Mouse (Mus musculus) hindbrain, embryonic 16.5 days (tissue): ENCODE data around the gene Vmn2r114. TPM values are rescaled to one million over a fixed set of nuclear protein-coding genes. Genes with fewer than 3 reads are reported as not detected.
"Not testable (repeated sequence)": the region's sequence is repeated elsewhere in the genome, so short reads cannot be mapped to it uniquely, and the experiment has no call there.

ENCODE experiments used
- ATAC-seq: fragments of 200-750 bp; cut with Nextera tagmentation; 2 replicates; pipeline ENCODE4 v1.8.0; 2017; ENCODE audit warnings: moderate TSS enrichment, moderate library complexity
- H3K27ac ChIP-seq: fragments of 300-500 bp; sonication (generic); 2 replicates; pipeline ENCODE4 v1.5.1; 2014; ENCODE audit warnings: low read depth, mild to moderate bottlenecking, control low read depth, low read length, moderate library complexity
- H3K27me3 ChIP-seq: fragments of 300-500 bp; sonication (generic); replicated peaks from 2 replicates; pipeline ENCODE4 v1.6.1; 2014; ENCODE audit warnings: low read length; ENCODE audit not compliant: control insufficient read depth, insufficient read depth
- H3K36me3 ChIP-seq: fragments of 300-500 bp; sonication (generic); 2 replicates; pipeline ENCODE4 v1.6.1; 2014; ENCODE audit warnings: mild to moderate bottlenecking, low read length, moderate library complexity, mixed read lengths; ENCODE audit not compliant: control insufficient read depth, insufficient read depth
- H3K4me1 ChIP-seq: fragments of 300-500 bp; sonication (generic); 2 replicates; pipeline ENCODE4 v1.6.1; 2014; ENCODE audit warnings: low read depth, low read length; ENCODE audit not compliant: control insufficient read depth, insufficient read depth
- H3K4me2 ChIP-seq: fragments of 300-500 bp; sonication (generic); 2 replicates; pipeline ENCODE4 v1.6.1; 2014; ENCODE audit warnings: mild to moderate bottlenecking, low read length, control low read depth, moderate library complexity
- H3K4me3 ChIP-seq: fragments of 300-500 bp; sonication (generic); 2 replicates; pipeline ENCODE4 v1.5.1; 2014; ENCODE audit warnings: mild to moderate bottlenecking, low read length, control low read depth, moderate library complexity
- H3K9ac ChIP-seq: fragments of 300-500 bp; sonication (generic); 2 replicates; pipeline ENCODE4 v1.6.1; 2014; ENCODE audit warnings: low read depth, mild to moderate bottlenecking, control low read depth, low read length, moderate library complexity
- H3K9me3 ChIP-seq: fragments of 300-500 bp; sonication (generic); 2 replicates; pipeline ENCODE4 v1.6.1; 2014; ENCODE audit warnings: mild to moderate bottlenecking, low read length, moderate library complexity; ENCODE audit not compliant: control insufficient read depth
- WGBS: fragments of 180-500 bp; shearing (Covaris S2); extraction: QIAGEN DNeasy Blood & Tissue Kit; methylation state at CpG from one replicate; pipeline ENCODE4 v1.1.7; 2014; 5-methylcytosine and 5-hydroxymethylcytosine counted together
- polyA plus RNA-seq: library from polyadenylated mRNA; unstranded; fragments of >200 nt; fragmentation: Nextera tagmentation; extraction: Ambion mirVana; gene quantifications from 2 replicates; pipeline ENCODE4 v1.2.1, GENCODE M21; 2015

Gene Vmn2r114
- not detected in 2 replicates for polyA plus RNA-seq

- H3K9ac ChIP-seq, H3K27ac ChIP-seq, H3K4me2 ChIP-seq, ATAC-seq, H3K27me3 ChIP-seq, H3K4me1 ChIP-seq, H3K9me3 ChIP-seq, H3K36me3 ChIP-seq, H3K4me3 ChIP-seq: not testable (repeated sequence)
- 63% methylated on average over 2 of the region's 2 CpGs for WGBS
These were observed at the start of gene Vmn2r114 for GRCm38 (mm10) chr17:23312437-23312836. Gene Vmn2r114 (minus strand): TSS chr17:23312537.

- Histone ChIP-seq H3K4me1 (no peaks in the 10 kb centered on the region), H3K9ac (no peak overlapping the region), H3K27me3 (no peaks in the 10 kb centered on the region), H3K36me3 (no peaks in the 10 kb centered on the region), H3K27ac (no peak overlapping the region), H3K9me3 (no peaks in the 10 kb centered on the region), H3K4me3 (no peak overlapping the region), H3K4me2 (no peak overlapping the region)
- no peak for ATAC-seq
- 80% methylated on average over 1 of the region's 1 CpGs for WGBS
These were observed 39.3 kb upstream of the Vmn2r114 start for GRCm38 (mm10) chr17:23351644-23352043.

- H3K27me3 ChIP-seq, H3K4me3 ChIP-seq, H3K4me2 ChIP-seq, H3K36me3 ChIP-seq, ATAC-seq, H3K27ac ChIP-seq, H3K9me3 ChIP-seq, H3K9ac ChIP-seq, H3K4me1 ChIP-seq: not testable (repeated sequence)
- WGBS = 61% methylated on average over 2 of the region's 2 CpGs
These were observed 31.1 kb upstream of the Vmn2r114 start, which contains the start of gene Vmn2r115 for GRCm38 (mm10) chr17:23343441-23343840. Gene Vmn2r115 (plus strand): TSS chr17:23343741.

GRCm38 (mm10) chr17:23330657-23331056, 18.3 kb upstream of the Vmn2r114 start:
- Histone ChIP-seq H3K36me3 (no peaks in the 10 kb centered on the region), H3K9ac (no peak overlapping the region), H3K9me3 (peaks cover 6% of the 10 kb centered on the region; the same call in 1 of the 2 replicates), H3K4me1 (no peaks in the 10 kb centered on the region), H3K4me3 (no peak overlapping the region), H3K4me2 (no peak overlapping the region), H3K27me3 (no peaks in the 10 kb centered on the region), H3K27ac (no peak overlapping the region)
- 79% methylated on average over 6 of the region's 6 CpGs for WGBS
- ATAC-seq = no peak

Other genes starting within 250 kb of the Vmn2r114 start
- 26.3 and 27.3 TPM in 2 replicates for gene Zfp40, start 119.3 kb downstream of the Vmn2r114 start, polyA plus RNA-seq
- gene Vmn2r115, start 31.2 kb upstream of the Vmn2r114 start, polyA plus RNA-seq = not detected in 2 replicates
- gene Vmn2r116, start 72.1 kb upstream of the Vmn2r114 start, polyA plus RNA-seq = not detected in 2 replicates
- gene Vmn2r117, start 167.2 kb upstream of the Vmn2r114 start, polyA plus RNA-seq = not detected in 2 replicates